Mouse (Mus musculus): ENCODE measurements at regions not wholly inside any gene's neighbourhood (a gene's known extent, or its start where the extent isn't known, plus 50 kb on each side); places are given as distances from the start of the nearest gene placed in this dataset.

- Histone ChIP-seq H3K27ac (ENCODE audit: insufficient read depth, low read length) (no peak overlapping the region), H3K4me1 (ENCODE audit: control insufficient read depth, insufficient read depth, low read length) (no peaks in the 10 kb centered on the region), H3K4me3 (ENCODE audit: insufficient read depth, low read length) (no peak overlapping the region)
- TF ChIP-seq POLR2A (IDR thresholded peaks at IDR 0.05; ENCODE audit: low read depth, low read length) (no peak), CTCF (IDR thresholded peaks at IDR 0.05; ENCODE audit: borderline replicate concordance, insufficient read depth, low read length) (no peak)
Measured at GRCm38 (mm10) chr4:68574610-68575167, 379.5 kb downstream of the Brinp1 start.

GRCm38 (mm10) chr4:68573333-68573732, 380.9 kb downstream of the Brinp1 start:
- no peak overlapping the region for H3K4me3 ChIP-seq (ENCODE audit: insufficient read depth, low read length)
- TF ChIP-seq POLR2A (IDR thresholded peaks at IDR 0.05; ENCODE audit: low read depth, low read length) = no peak
- TF ChIP-seq CTCF (IDR thresholded peaks at IDR 0.05; ENCODE audit: borderline replicate concordance, insufficient read depth, low read length) = no peak
- H3K27ac ChIP-seq (ENCODE audit: insufficient read depth, low read length) = no peak overlapping the region
- no peaks in the 10 kb centered on the region for H3K4me1 ChIP-seq (ENCODE audit: control insufficient read depth, insufficient read depth, low read length)

GRCm38 (mm10) chr4:68572521-68572920, 381.7 kb downstream of the Brinp1 start:
- TF ChIP-seq CTCF (IDR thresholded peaks at IDR 0.05; ENCODE audit: borderline replicate concordance, insufficient read depth, low read length) (no peak), POLR2A (IDR thresholded peaks at IDR 0.05; ENCODE audit: low read depth, low read length) (no peak)
- Histone ChIP-seq H3K4me1 (ENCODE audit: control insufficient read depth, insufficient read depth, low read length) (no peaks in the 10 kb centered on the region), H3K4me3 (ENCODE audit: insufficient read depth, low read length) (no peak overlapping the region), H3K27ac (ENCODE audit: insufficient read depth, low read length) (no peak overlapping the region)

GRCm38 (mm10) chr4:68536254-68536653, 417.9 kb downstream of the Brinp1 start:
- H3K27ac ChIP-seq (ENCODE audit: insufficient read depth, low read length) = peak overlapping the region; percentile 47; the same call in 1 of the 2 replicates
- H3K4me3 ChIP-seq (ENCODE audit: insufficient read depth, low read length) = no peak overlapping the region
- peaks cover 3% of the 10 kb centered on the region; the same call in 1 of the 2 replicates for H3K4me1 ChIP-seq (ENCODE audit: control insufficient read depth, insufficient read depth, low read length)
- TF ChIP-seq POLR2A (IDR thresholded peaks at IDR 0.05; ENCODE audit: low read depth, low read length) (no peak), CTCF (IDR thresholded peaks at IDR 0.05; ENCODE audit: borderline replicate concordance, insufficient read depth, low read length) (no peak)

GRCm38 (mm10) chr4:68535815-68536214, 418.4 kb downstream of the Brinp1 start:
- peaks cover 3% of the 10 kb centered on the region; the same call in 1 of the 2 replicates for H3K4me1 ChIP-seq (ENCODE audit: control insufficient read depth, insufficient read depth, low read length)
- no peak overlapping the region for H3K4me3 ChIP-seq (ENCODE audit: insufficient read depth, low read length)
- TF ChIP-seq CTCF (IDR thresholded peaks at IDR 0.05; ENCODE audit: borderline replicate concordance, insufficient read depth, low read length) (no peak), POLR2A (IDR thresholded peaks at IDR 0.05; ENCODE audit: low read depth, low read length) (no peak)
- peak overlapping the region; percentile 47; the same call in 1 of the 2 replicates for H3K27ac ChIP-seq (ENCODE audit: insufficient read depth, low read length)

- H3K4me3 ChIP-seq (ENCODE audit: insufficient read depth, low read length) = no peak overlapping the region
- H3K4me1 ChIP-seq (ENCODE audit: control insufficient read depth, insufficient read depth, low read length) = peaks cover 3% of the 10 kb centered on the region; the same call in 1 of the 2 replicates
- H3K27ac ChIP-seq (ENCODE audit: insufficient read depth, low read length) = no peak overlapping the region
- TF ChIP-seq POLR2A (IDR thresholded peaks at IDR 0.05; ENCODE audit: low read depth, low read length) (no peak), CTCF (IDR thresholded peaks at IDR 0.05; ENCODE audit: borderline replicate concordance, insufficient read depth, low read length) (no peak)
Measured at GRCm38 (mm10) chr4:68532056-68532455, 422.1 kb downstream of the Brinp1 start.

- Histone ChIP-seq H3K4me1 (ENCODE audit: control insufficient read depth, insufficient read depth, low read length) (no peaks in the 10 kb centered on the region), H3K4me3 (ENCODE audit: insufficient read depth, low read length) (no peak overlapping the region), H3K27ac (ENCODE audit: insufficient read depth, low read length) (no peak overlapping the region)
- TF ChIP-seq POLR2A (IDR thresholded peaks at IDR 0.05; ENCODE audit: low read depth, low read length) = no peak
- TF ChIP-seq CTCF (IDR thresholded peaks at IDR 0.05; ENCODE audit: borderline replicate concordance, insufficient read depth, low read length) = no peak
Measured at GRCm38 (mm10) chr4:68487993-68488392, 466.2 kb downstream of the Brinp1 start.

GRCm38 (mm10) chr4:68486876-68487275, 467.3 kb downstream of the Brinp1 start:
- H3K4me1 ChIP-seq (ENCODE audit: control insufficient read depth, insufficient read depth, low read length) = no peaks in the 10 kb centered on the region
- H3K4me3 ChIP-seq (ENCODE audit: insufficient read depth, low read length) = no peak overlapping the region
- TF ChIP-seq POLR2A (IDR thresholded peaks at IDR 0.05; ENCODE audit: low read depth, low read length) (no peak), CTCF (IDR thresholded peaks at IDR 0.05; ENCODE audit: borderline replicate concordance, insufficient read depth, low read length) (no peak)
- no peak overlapping the region for H3K27ac ChIP-seq (ENCODE audit: insufficient read depth, low read length)

GRCm38 (mm10) chr4:68461783-68462182, 492.4 kb downstream of the Brinp1 start:
- H3K27ac ChIP-seq (ENCODE audit: insufficient read depth, low read length) = no peak overlapping the region
- TF ChIP-seq CTCF (IDR thresholded peaks at IDR 0.05; ENCODE audit: borderline replicate concordance, insufficient read depth, low read length) (no peak), POLR2A (IDR thresholded peaks at IDR 0.05; ENCODE audit: low read depth, low read length) (no peak)
- no peaks in the 10 kb centered on the region for H3K4me1 ChIP-seq (ENCODE audit: control insufficient read depth, insufficient read depth, low read length)
- no peak overlapping the region for H3K4me3 ChIP-seq (ENCODE audit: insufficient read depth, low read length)

- Histone ChIP-seq H3K4me1 (ENCODE audit: control insufficient read depth, insufficient read depth, low read length) (no peaks in the 10 kb centered on the region), H3K27ac (ENCODE audit: insufficient read depth, low read length) (no peak overlapping the region), H3K4me3 (ENCODE audit: insufficient read depth, low read length) (no peak overlapping the region)
- no peak for TF ChIP-seq POLR2A (IDR thresholded peaks at IDR 0.05; ENCODE audit: low read depth, low read length)
- no peak for TF ChIP-seq CTCF (IDR thresholded peaks at IDR 0.05; ENCODE audit: borderline replicate concordance, insufficient read depth, low read length)
Measured at GRCm38 (mm10) chr4:68416046-68416445, 538.2 kb downstream of the Brinp1 start.

Data from embryonic fibroblast, embryonic 13.5 days (primary cell).